Comparison of ENCODE assay signal across 8 mouse cellular contexts in genomic region chr17:14165332-14165876, GRCm38 (mm10). TPM values are rescaled to one million over a fixed set of nuclear protein-coding genes. Genes with fewer than 3 reads are reported as not detected.
A peak's percentile ranks its signal among the peaks of the same experiment; 100 is the strongest.
DNase-seq lines count a peak whose midpoint lies in the region; ATAC-seq lines count a peak whose summit lies in the region.

No protein-coding gene starts in this region.

- H3K9ac ChIP-seq in kidney, embryonic 16.5 days (replicated peaks; ENCODE audit: low read length) = no peak overlapping the region
- H3K9ac ChIP-seq in limb, embryonic 12.5 days (replicated peaks) = no peak overlapping the region

- ATAC-seq in frontal cortex, adult (ENCODE audit: low TSS enrichment) = peak; percentile 48
- ATAC-seq in kidney, embryonic 16.5 days (ENCODE audit: low FRiP score, low TSS enrichment) = peak; percentile 79
- no peak; the same call in 1 of the 2 replicates for ATAC-seq in limb, embryonic 12.5 days (ENCODE audit: insufficient number of reproducible peaks, insufficient read depth, low FRiP score, low TSS enrichment, low read depth)

- H3K9me3 ChIP-seq in kidney, embryonic 16.5 days (ENCODE audit: low read length) = no peaks in the 10 kb centered on the region
- H3K9me3 ChIP-seq in limb, embryonic 12.5 days = no peaks in the 10 kb centered on the region

- peak overlapping the region; percentile 77 for H3K27ac ChIP-seq in kidney, embryonic 16.5 days (ENCODE audit: low read length)
- H3K27ac ChIP-seq in limb, embryonic 12.5 days = no peak overlapping the region

- DNase-seq in ovary, postnatal 14 days (ENCODE audit: low spot score) = peak; percentile 37
- no peak for DNase-seq in ovary, postnatal 10 days (ENCODE audit: low spot score)
- DNase-seq in retina, postnatal 7 days (ENCODE audit: low read depth, low spot score) = peak; percentile 39
- no peak for DNase-seq in MN1 (ENCODE audit: low spot score)
- no peak for DNase-seq in c-Kit-positive CD71-positive TER-119-positive erythroid progenitor cells, embryonic 14.5 days (ENCODE audit: low spot score)

- peak overlapping the region; percentile 14 for H3K4me2 ChIP-seq in kidney, embryonic 16.5 days (replicated peaks; ENCODE audit: low read depth, low read length)
- peak overlapping the region; percentile 39 for H3K4me2 ChIP-seq in limb, embryonic 12.5 days

- H3K27me3 ChIP-seq in kidney, embryonic 16.5 days (ENCODE audit: insufficient read depth, low read length) = no peaks in the 10 kb centered on the region
- peaks cover 12% of the 10 kb centered on the region for H3K27me3 ChIP-seq in limb, embryonic 12.5 days

- no peak overlapping the region for H3K4me3 ChIP-seq in kidney, embryonic 16.5 days (ENCODE audit: low read length)
- H3K4me3 ChIP-seq in limb, embryonic 12.5 days (replicated peaks) = no peak overlapping the region

- 4% methylated on average over 10 of the region's 10 CpGs for whole genome bisulfite sequencing in kidney, embryonic 16.5 days
- WGBS in limb, embryonic 12.5 days = 2% methylated on average over 10 of the region's 10 CpGs

- peaks cover 58% of the 10 kb centered on the region for H3K4me1 ChIP-seq in kidney, embryonic 16.5 days (ENCODE audit: insufficient read depth, low read length)
- H3K4me1 ChIP-seq in limb, embryonic 12.5 days (replicated peaks) = peaks cover 22% of the 10 kb centered on the region

- no peaks in the 10 kb centered on the region for H3K36me3 ChIP-seq in kidney, embryonic 16.5 days (ENCODE audit: insufficient read depth, low read length)
- no peaks in the 10 kb centered on the region for H3K36me3 ChIP-seq in limb, embryonic 12.5 days

RNA-seq across cellular contexts. Expression of gene Dact2, which starts 38.7 kb away (rescaled TPM):
- polyA plus RNA-seq in kidney, embryonic 16.5 days (2015; fragmentation: Nextera tagmentation; extraction: Ambion mirVana) = 15.0 and 17.7 TPM in 2 replicates
- 0.92 and 1.1 TPM in 2 replicates for polyA plus RNA-seq in limb, embryonic 12.5 days (2016; fragmentation: Nextera tagmentation; extraction: Ambion mirVana)

Comparison
In these comparisons a context has a peak if more than half of its experiments do, and no peak if none do; other contexts are left out.
1. DNase-seq: peak in ovary, postnatal 14 days (single experiment) and retina, postnatal 7 days (single experiment); none in ovary, postnatal 10 days (single experiment), MN1 (single experiment) and c-Kit-positive CD71-positive TER-119-positive erythroid progenitor cells, embryonic 14.5 days (single experiment).